Mouse (Mus musculus) kidney, postnatal 10 days (tissue): ENCODE results near the gene Ptprs.

Experiments used
- DNase-seq: peaks from one replicate; pipeline ENCODE4 v3.0.0; 2021; ENCODE audit warnings: mixed read lengths

Gene Ptprs

DNA sequence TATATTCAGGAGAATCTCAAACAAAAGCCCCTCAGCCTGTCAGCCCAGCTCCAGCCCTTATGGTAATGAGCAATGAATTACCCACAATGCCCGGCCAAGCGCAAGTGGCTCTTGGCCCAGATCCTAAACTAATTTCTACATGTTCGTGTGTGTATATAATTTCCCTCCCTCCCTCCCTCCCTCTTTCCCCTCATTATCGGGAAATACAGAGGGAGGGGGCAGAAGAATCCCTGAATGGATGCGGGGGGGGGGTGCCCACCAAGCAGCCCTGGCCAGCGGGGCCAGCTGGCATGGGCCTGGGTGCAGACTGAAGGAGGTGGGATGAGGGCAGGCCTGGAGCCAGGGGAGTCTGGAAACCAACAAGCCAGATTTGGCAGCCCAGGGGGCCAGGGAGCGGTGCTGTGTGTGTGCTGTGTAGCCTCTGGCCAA, 8.8 kb downstream of the Ptprs start:
- DNase-seq = peak; percentile 84

DNA sequence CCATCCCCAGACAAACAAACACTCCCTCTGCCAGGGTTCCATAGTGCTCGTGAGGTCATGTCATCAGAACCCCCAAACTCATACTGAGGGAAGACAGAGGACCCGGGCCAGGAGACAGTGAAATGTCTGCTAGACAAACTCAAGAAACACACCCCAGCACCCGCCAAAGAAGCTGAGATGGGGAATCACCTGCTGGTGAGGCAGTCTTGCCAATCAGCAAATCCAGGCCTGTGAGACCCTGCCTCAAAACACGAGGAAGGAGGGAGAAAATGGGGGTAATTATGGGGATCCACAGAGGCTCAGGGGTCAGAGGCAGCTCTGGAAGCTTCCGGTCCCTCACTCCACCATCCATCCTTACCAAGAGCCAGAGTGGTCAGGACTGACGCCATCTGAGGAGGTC, 9.5 kb downstream of the Ptprs start:
- no peak for DNase-seq

DNA sequence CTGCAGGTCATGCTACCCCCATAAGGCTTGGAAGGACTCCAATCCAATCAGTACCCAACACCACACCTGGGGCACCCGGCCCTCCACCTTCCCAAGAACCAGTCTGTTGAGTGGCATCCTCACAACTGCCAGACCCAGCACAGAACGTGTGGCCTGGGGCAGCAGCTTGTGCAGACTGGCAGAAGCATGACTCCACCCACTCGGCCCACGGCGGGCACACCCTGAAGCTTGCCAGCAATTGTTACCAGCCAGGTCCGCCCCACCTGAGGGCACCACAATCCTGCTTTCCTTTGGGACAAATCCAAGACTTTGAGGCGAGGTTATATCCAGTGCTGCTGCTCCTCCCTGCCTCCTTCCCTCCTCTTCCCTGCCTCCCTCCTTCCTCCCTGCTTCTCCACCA, 11.5 kb downstream of the Ptprs start:
- DNase-seq = peak; percentile 39

DNA sequence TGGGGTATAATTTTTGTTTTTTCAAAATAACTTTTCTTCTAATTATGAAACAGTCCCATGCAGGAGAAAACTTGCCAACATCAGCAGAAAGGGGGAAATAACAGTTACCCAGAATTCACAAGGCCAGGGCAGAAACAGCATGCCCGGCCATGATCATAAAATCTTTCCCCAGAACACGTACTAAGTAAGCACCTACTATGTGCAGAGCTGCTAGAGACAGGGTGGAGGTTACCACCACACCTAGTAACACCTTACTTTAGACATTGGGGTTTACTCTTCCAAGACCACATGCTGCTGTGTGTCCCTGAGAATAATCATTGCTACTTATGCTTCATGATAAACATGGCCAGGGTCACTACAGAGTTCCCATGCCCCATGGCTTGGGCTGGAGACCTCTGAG, 11.9 kb downstream of the Ptprs start:
- DNase-seq = no peak

DNA sequence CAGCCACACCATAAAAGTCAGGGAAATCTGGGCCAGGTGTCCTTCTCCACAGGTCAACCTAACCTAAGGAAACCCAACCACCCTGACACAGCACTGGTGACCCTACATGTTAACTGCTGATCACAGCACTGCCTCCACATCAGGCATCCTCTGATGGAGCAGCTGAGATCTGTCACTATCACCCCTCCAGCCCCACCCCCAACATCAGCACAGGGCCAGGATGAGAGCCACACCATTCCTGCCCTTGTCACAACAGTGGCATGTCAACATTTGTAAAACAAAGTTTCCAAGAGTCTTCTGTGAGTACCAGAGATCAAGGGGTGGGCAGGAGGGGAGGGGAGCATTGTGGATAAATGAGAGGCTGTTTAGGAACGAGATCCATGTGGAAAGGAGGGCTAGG, 12.8 kb downstream of the Ptprs start:
- peak; percentile 51 for DNase-seq

DNA sequence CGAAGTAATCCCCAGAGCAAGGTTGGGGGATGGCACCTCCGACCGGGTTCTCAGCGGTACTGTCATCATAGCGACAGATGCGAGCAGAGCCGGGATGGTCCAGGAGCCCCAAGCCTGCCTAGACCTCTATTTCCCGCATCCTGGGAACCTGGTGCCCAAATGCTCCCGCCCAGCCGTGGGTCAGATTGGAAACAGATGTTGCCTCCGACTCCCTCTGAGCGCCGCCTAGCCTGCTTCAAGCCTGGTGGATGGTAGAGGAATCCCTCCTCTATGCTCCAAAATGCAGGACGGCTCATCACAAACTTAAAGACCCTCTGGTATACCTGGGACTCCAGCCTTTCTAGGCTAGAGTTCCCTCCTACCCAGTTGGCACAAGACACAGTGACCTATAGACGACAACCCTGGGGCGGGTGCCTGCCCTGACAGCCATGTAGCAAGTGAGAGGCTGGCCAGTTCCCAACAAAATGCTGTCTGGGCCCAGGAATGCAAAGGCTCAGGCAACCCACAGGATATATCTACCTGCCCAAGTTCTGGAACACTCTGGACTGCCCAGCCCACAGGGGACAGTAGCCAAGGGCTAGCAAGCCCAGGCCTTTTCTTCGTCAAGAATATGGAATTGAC, 13.3 kb downstream of the Ptprs start:
- DNase-seq = peak; percentile 51

DNA sequence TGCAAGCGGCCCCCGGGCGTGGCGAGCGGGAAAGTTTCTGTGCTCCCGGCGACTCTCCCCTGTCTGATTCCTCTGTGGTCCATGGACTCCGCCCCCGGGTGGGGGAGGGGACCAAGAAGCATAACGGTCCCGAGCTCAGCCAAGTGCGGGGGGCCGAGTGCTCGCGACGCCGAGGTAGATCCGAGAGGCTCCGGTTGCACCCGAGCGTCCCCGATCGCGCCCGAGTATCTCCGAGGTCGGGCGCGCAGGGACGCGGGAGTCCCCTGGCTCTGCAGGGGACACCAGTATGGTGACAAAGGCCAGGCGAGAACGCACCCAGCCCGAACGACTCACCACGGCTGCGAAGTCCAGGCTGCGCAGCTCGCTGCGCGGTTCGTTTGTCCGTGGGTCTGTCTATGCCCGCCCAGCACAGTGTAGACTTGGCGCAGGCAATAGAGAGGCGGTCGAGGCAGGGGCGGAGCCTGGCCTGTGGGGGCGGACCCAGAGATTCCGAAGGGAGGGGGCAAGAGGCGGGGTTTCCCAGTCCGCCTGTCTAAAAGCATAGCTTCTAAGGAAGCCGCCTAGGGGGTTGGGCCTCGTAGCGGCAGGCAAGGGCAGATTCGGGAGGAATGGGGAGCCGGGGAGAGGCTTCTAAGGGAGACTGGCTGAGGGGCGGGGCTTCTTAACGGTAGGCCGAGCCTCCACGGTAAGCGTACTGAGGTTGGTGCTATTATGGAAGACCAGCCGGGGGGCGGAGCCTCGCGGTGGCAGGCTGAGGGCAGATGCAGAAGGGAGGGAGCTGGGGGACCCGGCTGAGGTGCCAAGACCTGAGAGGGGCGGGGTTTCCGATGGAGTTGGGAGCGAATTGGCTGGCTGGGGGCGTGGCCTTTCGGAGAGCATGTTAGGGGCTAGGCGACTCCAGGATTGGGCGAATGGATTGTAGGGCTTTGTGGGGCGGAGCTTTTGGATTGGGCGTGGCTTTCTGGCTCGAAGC, 14.2 kb downstream of the Ptprs start:
- DNase-seq = peak; percentile 100

DNA sequence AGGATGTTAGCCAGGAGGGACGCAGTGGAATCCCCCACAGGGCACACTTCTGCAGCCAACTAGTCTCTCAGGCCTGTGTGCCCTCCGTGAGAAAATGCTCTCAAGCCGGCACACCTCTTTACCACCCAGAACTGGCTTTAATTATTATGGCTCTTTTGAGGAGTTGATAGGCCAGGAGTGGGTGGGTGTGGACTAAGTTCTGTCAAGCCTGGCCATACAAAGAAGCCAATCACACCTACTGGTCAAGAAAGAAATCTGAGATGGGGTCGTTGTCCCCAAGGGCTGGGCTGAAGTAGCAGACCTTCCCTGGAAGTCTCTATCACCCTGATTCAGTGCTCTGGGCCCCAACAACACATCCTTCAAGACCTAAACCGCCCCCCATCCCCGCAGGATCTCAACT, 15.4 kb downstream of the Ptprs start:
- DNase-seq = no peak

DNA sequence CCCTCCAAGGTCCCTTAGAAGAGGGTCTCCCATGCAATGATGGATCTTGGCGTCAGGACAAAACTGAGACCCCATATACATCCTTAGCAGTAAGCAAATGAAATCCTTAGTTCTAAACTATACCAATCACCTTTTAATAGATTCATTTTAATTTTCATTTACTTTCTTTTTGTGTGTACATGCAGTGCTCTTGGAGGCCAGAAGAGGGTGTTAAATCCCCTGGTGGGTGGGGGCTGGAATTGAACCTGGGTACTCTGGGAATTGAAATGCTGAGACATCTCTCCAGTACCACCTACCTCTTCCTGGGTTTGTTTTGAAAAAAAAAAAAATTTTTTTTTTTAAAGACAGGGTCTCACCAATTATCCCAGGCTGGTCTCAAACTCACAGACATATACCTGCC, 18.8 kb downstream of the Ptprs start:
- DNase-seq = no peak

DNA sequence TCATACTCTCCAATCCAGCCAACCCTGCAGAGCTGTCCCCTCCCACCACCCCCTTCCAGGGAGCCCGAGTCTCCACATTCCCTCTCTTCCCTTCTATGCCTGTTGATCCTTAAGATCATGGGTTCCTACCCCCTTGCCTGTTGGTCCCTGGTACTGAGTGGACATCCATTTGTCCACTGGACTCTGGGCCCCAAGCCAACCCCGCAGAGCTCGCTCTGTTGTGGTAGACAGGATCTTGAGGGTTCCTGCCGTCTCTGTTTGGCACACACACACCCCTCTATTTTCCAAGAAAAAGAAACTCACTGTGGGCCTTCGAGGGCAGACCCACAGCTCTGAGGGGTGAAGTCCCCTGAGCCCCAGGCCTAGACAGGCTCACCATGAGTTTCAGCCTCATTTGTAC, 19.9 kb downstream of the Ptprs start:
- DNase-seq = no peak

DNA sequence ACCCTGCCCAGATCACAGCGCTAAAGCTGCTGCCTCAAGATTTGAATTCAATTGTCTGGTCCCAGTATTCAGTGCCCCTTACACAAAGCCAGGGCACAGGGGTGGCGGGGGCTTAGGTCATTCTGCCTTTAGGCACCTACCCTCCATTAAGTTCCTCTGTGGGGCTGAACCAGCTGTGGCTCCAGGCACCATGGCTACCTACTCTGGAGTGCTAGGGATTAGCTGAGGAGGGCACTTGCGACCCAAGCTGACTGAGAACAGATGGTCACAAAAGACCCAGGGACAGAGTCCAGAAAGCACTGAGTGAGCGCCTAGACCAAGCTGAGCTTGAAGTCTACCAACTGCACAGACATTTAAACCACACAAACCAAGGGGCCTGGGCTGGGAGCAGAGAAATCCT, 22.6 kb downstream of the Ptprs start:
- no peak for DNase-seq

DNA sequence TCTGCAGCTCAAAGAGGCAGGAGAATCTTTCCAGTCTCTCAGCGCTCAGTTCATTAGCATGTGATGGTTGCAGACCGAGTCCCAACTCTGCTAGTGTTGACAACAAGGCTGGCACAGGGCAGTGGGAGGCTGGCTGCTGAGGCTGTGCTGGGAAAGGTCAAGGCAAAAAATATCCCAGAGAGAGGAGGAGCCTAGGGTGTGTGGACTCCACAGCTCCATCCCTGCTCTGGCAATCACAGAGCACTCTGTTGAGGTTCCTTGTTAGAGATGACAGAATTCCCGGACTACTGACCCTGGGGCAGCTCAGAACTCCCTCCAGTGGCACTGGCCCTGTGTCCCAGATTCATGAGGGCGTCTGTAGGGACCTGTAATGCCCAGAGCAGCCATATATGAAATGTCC, 23.0 kb downstream of the Ptprs start:
- DNase-seq = no peak

DNA sequence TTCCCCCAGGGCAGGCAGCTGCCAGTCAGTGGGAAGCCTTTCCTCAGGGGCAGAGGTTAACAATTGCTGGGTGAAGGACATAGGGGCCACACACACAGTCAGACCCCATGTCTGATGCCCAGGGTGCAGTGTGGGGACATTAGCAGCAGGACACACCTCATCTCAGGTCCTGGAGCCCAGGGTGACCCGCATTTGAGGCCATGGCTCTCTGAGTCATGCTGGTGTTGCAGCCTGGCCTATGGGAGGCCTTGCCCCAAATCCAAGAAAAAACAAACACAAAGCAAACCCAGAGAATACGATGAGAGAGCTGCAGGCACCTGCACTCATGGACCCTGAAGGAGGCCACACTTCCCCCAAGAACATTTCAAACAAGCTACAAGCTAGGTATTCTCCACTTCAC, 28.6 kb downstream of the Ptprs start:
- DNase-seq = no peak

DNA sequence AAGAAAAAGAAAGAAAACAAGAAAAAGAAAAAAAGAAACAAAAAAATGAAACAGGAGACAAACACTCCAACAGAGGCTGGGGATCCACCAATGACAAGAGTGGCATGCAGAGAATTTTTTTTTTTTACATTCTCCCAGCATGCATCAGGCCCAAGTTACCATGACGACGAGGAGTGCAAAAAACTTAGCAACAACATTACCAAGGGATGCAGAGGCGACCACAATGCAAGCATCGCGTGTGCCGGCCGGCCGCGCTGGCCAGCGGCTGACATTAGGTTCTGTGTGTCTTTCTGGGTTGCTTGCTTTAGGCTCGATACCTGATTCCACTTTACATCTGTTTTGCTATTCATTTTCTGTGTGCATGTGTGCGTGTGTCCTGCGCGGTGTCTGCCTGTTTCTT, 30.9 kb downstream of the Ptprs start:
- no peak for DNase-seq

DNA sequence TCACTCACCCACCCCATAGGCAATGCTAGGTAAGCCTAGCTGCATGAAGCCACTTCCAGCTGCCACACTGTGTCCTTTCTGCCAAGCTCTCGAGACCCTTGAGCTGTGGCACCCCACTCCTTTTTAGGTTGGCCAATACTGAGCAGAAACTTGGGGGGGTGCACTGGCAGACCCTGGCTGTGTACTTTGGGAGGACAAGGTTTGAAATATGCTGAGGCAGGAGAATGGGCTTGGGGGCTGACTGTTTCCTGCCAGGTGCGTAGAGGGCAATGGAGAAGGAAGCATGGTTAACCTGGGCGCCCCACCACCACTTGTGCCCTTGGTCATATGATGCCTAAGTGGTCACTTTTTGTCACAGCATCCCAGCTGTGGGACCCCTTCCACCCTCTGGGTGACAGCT, 31.5 kb downstream of the Ptprs start:
- no peak for DNase-seq

DNA sequence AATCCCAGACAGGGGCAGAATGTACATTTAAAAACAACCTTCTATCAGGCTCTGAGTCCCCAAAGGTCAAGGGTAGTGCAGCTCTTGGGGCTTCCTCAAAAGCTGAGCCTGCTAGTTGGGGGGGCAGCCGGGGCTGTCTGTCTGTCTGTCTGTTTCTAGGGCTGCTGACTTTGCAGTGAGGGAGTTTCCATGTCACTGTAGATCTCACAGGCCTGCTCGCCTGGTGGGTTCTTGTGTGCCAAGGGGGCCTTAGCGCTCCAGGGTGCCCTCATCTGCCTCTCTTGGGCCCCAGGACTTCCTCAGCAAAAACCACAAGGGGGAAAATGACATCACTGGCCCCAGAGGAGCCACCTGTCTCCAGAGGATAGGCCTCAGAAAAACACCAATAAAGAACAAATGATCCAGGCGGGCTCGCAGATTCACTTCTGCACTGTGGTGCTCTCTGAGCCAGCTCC, 32.9 kb downstream of the Ptprs start:
- no peak for DNase-seq

DNA sequence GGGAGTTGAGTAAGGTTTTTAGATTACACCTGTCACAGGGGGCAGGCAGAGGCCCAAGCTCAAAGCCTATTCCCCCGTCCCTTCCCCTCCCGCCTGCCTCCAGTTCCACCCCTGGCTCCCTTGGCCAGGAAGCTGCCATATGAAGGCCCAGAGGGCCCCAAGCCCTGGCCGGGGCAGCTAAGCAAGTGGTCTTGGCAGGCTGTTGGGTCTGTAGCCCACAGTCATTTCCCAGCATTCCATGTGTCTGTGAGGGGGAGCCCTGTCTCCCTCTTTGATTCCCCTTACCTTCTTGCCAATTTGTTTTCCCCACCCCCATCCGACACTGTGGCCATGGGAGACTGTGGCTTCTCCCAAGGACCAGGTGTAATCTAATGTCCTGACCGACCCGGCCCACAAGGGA, 34.0 kb downstream of the Ptprs start:
- no peak for DNase-seq

DNA sequence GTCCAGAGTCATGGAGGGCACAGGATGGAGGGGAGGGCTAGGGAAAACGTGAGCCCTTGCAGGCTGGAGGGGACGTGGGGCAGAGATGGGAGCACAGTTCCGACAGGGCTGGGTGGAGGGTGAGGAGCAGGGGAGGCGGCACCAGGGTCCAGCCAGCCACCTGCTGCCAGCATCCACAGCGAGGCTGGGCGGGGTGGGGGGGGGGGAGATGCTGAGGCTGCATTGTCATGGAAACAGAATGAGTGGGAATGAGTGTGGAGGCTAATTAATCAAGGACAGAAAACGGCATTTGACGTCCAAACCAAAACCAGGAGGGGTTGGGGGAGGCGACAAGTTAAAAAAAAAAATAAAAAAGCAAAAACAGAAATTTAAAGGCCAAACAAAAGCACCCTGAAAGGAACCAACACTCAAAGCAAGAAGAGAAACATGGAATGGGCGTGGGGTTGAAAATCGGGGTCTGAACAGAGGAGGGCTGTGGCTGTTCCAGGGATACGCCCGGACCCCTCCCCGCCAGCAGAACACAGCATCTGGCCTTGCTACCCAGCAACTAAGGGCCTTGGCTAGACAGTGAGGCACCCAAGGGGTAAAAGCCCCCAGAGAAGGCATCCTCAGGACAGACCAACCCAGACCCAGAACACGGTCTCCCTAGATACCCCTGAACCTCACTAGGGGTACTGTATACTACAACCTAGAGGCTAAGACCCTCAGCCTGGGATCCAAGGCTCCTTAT, 36.4 kb downstream of the Ptprs start:
- DNase-seq = no peak

DNA sequence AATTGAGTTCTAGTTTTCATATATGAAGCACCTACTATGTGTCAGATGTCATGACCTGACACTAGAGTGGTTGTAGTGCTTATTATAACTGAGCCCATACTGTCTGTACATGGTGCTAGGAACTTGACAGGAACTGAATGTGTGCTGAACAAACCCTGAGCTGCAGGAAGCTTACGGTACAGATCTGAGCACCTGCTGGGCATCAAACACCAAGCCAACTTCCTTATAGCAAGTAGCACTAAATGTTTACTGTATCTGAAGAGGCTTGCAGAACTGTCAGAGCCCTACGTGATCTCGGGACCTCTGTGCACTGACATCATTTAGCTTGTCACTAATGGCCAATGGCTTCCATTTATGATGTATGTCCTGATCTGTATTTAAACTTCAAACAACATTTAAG, 44.7 kb downstream of the Ptprs start:
- no peak for DNase-seq

DNA sequence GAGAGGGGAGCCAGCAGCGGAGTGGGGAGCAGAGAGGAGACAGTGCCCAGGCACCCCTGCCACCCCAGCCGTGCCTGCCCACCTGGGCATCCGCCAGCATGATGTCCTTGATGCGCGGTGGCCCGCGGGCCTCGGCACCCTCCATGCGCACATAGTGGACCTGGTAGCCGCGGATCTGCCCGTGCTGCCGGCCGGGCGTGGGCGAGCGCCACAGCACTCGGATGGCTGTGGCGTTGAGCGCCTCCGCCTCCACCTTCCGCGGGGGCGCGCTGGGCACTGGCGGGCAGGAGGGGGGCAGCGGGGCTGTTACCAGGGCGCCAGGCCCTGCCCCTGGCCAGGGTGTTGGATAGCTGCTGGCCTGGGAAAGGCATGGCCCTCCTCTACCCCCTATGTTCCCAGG, 48.4 kb downstream of the Ptprs start:
- DNase-seq = no peak

DNA sequence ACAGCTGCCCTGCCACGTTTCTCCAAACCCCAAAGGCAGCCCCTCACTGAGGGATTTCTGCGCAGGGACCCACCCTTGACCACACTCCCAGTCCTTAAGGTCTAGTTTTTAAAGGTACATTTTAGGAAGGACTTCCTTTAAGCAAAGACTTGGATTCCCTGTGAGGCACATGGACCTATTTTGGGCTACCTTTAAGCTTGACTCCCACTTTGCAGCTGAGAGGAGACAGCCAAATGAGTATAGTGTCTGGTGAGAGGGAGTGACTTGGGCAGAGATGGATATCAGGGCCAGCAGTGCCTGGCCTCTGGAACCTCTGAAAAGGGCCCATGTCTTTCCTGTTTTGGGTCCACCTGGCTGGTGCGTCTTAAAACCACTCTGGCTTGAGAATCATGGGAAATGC, 50.3 kb downstream of the Ptprs start:
- DNase-seq = no peak

DNA sequence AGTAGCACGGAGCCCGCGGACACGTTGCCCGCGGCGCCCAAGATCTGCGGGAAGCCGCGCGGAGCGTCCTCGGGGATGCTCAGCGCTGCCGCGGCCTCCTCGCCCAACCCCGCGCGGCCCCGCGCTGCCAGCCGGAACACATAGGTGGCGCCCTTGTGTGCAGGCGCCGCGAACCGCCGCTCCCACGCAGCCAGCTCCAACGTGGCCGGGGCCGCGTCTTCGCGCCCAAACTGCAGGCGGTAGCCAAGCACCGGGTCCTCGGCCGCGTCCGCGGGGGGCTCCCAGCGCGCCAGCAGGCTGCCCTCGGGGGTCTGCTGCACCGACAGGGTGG, 50.7 kb downstream of the Ptprs start:
- DNase-seq = peak; percentile 90

DNA sequence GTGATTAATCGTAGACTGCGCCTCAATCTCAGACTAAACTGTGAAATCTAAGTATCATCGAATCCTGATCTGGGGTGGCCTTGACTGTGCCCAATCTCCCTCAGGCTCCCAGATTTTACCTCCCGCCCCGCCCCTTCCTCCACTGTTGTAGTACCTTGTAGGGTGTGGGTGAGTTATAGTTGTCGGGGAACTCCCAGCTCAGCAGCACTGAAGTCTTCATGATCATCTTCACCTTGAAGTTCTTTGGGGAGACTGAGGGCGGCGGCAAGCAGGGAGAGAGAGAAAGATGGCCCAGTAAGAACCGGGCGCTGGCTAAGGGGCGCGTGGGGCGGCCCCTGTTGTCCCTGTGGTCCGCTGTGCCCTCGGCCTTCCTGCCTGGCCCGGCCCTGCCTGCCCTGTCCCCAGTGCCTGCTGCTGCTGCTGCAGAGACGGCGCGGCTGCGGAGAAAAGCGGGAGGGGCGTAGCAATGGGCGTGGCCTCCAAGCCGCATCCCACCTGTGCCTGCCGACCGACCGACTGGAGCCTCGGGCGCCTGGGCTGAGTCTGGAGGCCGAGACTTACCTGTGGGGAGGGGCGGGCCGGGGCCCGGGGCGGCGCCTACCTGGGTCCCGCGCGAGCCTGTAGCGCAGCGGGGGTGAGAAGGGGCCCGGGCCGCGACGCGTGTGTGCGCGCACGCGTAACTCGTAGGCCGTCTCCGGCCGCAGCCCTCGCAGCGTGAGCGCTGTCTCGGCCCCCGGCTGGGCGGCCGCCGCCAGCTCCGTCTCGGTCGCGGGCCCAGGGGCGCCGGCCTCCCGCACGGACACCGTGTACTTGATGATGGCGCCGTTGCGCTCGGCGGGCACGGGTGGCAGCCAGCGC, 51.3 kb downstream of the Ptprs start:
- peak; percentile 81 for DNase-seq
